Mouse (Mus musculus) lung, embryonic 15.5 days (tissue): ENCODE results near the gene Card10. TPM values are rescaled to one million over a fixed set of nuclear protein-coding genes. Genes with fewer than 3 reads are reported as not detected.
A peak's percentile ranks its signal among the peaks of the same experiment; 100 is the strongest.

Experiments used
- ATAC-seq: fragments of 200-750 bp; cut with Nextera tagmentation; 2 replicates; pipeline ENCODE4 v1.8.0; 2017; ENCODE audit warnings: moderate number of reproducible peaks, borderline replicate concordance; ENCODE audit not compliant: low FRiP score, low TSS enrichment; ENCODE audit errors: extremely low read depth
- H3K27ac ChIP-seq: fragments of 300-500 bp; sonication (generic); 2 replicates; pipeline ENCODE4 v1.5.1; 2015; ENCODE audit warnings: moderate library complexity, mild to moderate bottlenecking, inconsistent platforms
- H3K27me3 ChIP-seq: fragments of 300-500 bp; sonication (generic); 2 replicates; pipeline ENCODE4 v1.6.1; 2015; ENCODE audit warnings: inconsistent platforms
- H3K36me3 ChIP-seq: fragments of 300-500 bp; sonication (generic); 2 replicates; pipeline ENCODE4 v1.6.1; 2015; ENCODE audit warnings: inconsistent platforms
- H3K4me1 ChIP-seq: fragments of 300-500 bp; sonication (generic); 2 replicates; pipeline ENCODE4 v1.6.1; 2015; ENCODE audit warnings: inconsistent platforms
- H3K4me2 ChIP-seq: fragments of 300-500 bp; sonication (generic); 2 replicates; pipeline ENCODE4 v1.6.1; 2015; ENCODE audit warnings: inconsistent platforms, mild to moderate bottlenecking, moderate library complexity
- H3K4me3 ChIP-seq: fragments of 300-500 bp; sonication (generic); 2 replicates; pipeline ENCODE4 v1.5.1; 2015; ENCODE audit warnings: mild to moderate bottlenecking, inconsistent platforms
- H3K9ac ChIP-seq: fragments of 300-500 bp; sonication (generic); 2 replicates; pipeline ENCODE4 v1.6.1; 2015; ENCODE audit warnings: inconsistent platforms
- H3K9me3 ChIP-seq: fragments of 300-500 bp; sonication (generic); 2 replicates; pipeline ENCODE4 v1.6.1; 2016; ENCODE audit warnings: inconsistent platforms
- WGBS: fragments of 180-500 bp; shearing (Covaris S2); methylation state at CpG from one replicate; pipeline ENCODE4 v1.1.7; 2015; 5-methylcytosine and 5-hydroxymethylcytosine counted together
- polyA plus RNA-seq: library from polyadenylated mRNA; unstranded; fragments of >200 nt; fragmentation: Nextera tagmentation; extraction: Ambion mirVana; gene quantifications from 2 replicates; pipeline ENCODE4 v1.2.1, GENCODE M21; 2015

Gene Card10
- polyA plus RNA-seq, 1 experiment from 2014 or later, result 7.6 TPM

DNA sequence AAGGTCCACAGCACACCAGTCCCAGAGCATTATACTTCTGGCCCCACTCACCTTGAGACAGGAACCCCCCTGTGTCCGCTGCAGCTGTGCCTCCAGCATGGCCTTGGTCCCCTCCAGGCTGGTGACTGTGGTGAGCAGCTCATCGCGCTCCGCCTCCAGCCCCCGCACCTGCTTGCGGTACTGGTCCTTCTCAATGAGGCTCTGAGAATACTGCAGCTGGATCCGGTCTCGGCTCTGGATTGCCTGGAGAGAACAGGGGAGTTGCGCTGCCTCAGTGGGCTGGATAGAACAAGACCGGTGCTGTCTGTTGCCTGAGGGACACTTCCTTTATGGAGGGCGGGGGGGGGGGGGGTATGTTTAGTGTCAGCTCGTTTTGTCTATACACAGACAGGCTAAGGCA is 11.9 kb downstream of the Card10 start:
- no peaks in the 10 kb centered on the region for H3K36me3 ChIP-seq
- H3K27me3 ChIP-seq, result no peaks in the 10 kb centered on the region
- H3K9me3 ChIP-seq, result no peaks in the 10 kb centered on the region
- no peak overlapping the region for H3K4me3 ChIP-seq
- peaks cover 36% of the 10 kb centered on the region for H3K4me1 ChIP-seq
- ATAC-seq, result no peak
- H3K27ac ChIP-seq, result peak overlapping the region; percentile 38; the same call in 1 of the 2 replicates
- WGBS, result 79% methylated on average over 12 of the region's 12 CpGs
- no peak overlapping the region for H3K9ac ChIP-seq
- no peak overlapping the region for H3K4me2 ChIP-seq

DNA sequence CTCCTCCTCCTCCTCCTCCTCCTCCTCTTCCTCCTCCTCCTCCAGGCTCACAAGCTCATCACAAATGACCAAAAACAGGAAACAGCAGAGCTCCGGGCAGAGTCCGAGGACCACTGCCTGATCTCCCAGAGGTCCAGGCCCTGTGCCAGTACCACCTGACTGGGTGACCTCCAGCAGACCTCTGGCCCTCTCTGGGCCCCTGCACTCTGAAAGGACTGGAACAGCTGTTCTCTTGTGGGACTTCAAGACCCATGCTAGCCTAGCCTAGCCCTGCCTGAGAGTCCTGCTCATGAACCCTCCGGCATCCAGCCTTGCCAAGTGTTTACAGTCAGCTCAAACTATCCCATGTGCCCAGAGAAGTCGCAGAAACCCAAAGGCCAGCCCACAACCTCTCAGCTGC is 12.4 kb downstream of the Card10 start:
- Histone ChIP-seq H3K4me1 (peaks cover 36% of the 10 kb centered on the region), H3K9me3 (no peaks in the 10 kb centered on the region), H3K4me2 (no peak overlapping the region), H3K27ac (peak overlapping the region; percentile 38; the same call in 1 of the 2 replicates), H3K27me3 (no peaks in the 10 kb centered on the region), H3K9ac (no peak overlapping the region), H3K4me3 (no peak overlapping the region), H3K36me3 (no peaks in the 10 kb centered on the region)
- WGBS, result 46% methylated on average over 4 of the region's 4 CpGs
- ATAC-seq, result no peak

DNA sequence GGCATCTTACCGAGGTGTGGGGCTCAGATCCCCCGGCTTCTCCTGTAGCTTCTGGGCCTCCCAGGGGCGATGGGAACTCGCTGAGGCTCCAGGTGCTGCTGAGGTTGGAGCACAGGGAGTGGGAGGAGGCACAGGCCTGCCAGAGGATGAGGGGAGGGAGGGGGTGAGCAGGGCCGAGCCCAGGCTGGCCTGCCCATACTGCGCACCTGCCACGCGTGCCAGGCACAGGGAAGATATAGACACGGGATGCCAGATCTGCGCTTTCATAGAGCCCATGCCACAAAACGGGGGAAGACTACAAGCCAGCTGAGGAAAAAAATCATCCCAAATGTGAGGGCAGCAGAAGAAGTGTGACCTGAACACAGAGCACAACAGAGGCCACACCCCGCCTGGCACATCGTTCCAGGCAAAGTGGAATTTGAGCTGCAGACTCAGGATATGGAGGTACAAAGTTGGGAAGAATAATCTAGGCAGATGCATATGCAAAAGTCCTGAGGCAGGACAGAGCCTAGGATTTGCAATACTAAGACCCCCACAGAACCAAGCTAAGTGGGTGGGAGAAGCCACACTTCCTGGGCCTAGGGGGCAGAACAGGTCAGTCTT is 13.0 kb downstream of the Card10 start:
- H3K9me3 ChIP-seq, result no peaks in the 10 kb centered on the region
- 85% methylated on average over 13 of the region's 13 CpGs for WGBS
- H3K9ac ChIP-seq, result no peak overlapping the region
- H3K4me1 ChIP-seq, result peaks cover 38% of the 10 kb centered on the region
- no peak overlapping the region for H3K4me3 ChIP-seq
- no peaks in the 10 kb centered on the region for H3K27me3 ChIP-seq
- no peak overlapping the region for H3K4me2 ChIP-seq
- no peak for ATAC-seq
- 0 out of 2 replicates have a peak overlapping the region, but pooled peaks have one; percentile 41 for H3K27ac ChIP-seq
- no peaks in the 10 kb centered on the region for H3K36me3 ChIP-seq

DNA sequence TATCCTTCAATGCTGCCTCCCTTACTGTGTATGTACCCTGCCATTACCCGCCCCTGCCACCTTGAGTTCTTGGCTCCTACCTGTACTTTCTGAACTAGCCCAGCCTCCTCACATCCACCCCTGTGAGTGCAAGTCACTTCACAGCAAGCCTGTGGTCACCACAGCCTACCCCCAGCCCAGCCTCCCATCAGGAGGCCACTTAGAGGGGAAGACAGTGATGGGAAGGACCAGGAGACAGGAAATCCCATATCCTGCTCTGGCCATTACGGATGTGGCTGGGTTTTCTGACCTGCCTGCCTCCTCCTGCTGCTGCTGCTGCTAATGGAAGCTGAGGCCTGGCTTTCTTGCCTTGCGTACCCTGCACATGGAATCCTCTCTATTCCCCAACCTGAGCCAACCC is 14.8 kb downstream of the Card10 start:
- no peaks in the 10 kb centered on the region for H3K27me3 ChIP-seq
- H3K4me3 ChIP-seq, result no peak overlapping the region
- H3K4me1 ChIP-seq, result peaks cover 38% of the 10 kb centered on the region
- ATAC-seq, result 0 out of 2 replicates have a peak, but pooled peaks have one; percentile 24
- H3K36me3 ChIP-seq, result no peaks in the 10 kb centered on the region
- H3K27ac ChIP-seq, result peak overlapping the region; percentile 85
- no peak overlapping the region for H3K9ac ChIP-seq
- H3K4me2 ChIP-seq, result no peak overlapping the region
- 70% methylated on average over 3 of the region's 3 CpGs for WGBS
- no peaks in the 10 kb centered on the region for H3K9me3 ChIP-seq

DNA sequence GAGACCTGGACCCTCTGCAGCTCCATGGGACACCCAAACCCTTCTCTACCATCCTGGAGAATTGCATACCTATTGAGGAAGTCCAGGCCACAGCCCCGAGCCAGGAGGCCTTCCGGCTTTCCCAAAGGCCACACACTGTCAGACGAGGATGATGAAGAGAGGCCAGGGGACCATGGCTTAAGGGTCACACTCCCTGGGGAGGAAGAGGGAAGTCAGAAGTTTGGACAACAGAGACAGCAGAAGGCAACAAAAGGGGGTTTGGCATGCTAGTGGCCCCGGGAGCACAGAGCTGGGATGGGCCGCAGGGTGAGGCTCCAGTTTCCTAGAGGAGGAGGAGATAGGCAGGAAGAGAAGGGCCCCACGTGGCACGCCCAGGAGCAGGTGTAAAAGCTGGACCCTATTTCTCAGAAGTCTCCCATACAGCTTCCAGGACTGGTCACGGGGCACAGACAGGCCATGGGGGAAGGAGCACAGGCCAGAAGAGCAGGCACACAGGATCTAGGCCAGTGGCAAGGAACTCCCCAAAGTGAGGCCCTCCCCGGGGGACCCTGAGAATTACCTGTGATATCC is 15.5 kb downstream of the Card10 start:
- Histone ChIP-seq H3K36me3 (no peaks in the 10 kb centered on the region), H3K4me3 (no peak overlapping the region), H3K4me1 (peaks cover 38% of the 10 kb centered on the region), H3K4me2 (no peak overlapping the region), H3K9ac (no peak overlapping the region), H3K27me3 (no peaks in the 10 kb centered on the region), H3K9me3 (no peaks in the 10 kb centered on the region), H3K27ac (peak overlapping the region; percentile 85)
- ATAC-seq, result no peak
- WGBS, result 68% methylated on average over 9 of the region's 9 CpGs

DNA sequence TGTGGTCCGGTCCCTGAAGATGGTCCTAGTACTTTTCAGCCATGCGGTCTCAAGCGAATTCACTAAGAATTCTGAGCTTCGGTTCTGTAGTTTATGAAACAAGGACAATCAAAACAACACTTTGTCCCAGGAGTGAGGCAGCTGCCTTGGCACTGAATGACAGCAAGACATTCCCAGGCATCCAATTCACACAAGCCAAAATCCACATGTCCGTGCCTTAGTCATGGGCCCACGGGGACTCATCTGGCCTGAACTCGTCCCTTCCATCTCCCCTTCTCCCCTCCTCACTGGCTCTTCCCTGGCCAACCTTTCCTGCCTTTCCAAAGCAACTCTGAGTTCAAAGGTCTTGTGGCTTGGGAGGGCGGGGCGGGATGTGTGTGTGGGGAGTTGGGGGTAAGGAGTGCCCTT is 16.4 kb downstream of the Card10 start:
- WGBS, result 53% methylated on average over 9 of the region's 9 CpGs
- H3K4me3 ChIP-seq, result no peak overlapping the region
- no peaks in the 10 kb centered on the region for H3K36me3 ChIP-seq
- H3K4me2 ChIP-seq, result no peak overlapping the region
- no peak for ATAC-seq
- peaks cover 38% of the 10 kb centered on the region for H3K4me1 ChIP-seq
- no peaks in the 10 kb centered on the region for H3K27me3 ChIP-seq
- peak overlapping the region; percentile 85 for H3K27ac ChIP-seq
- no peaks in the 10 kb centered on the region for H3K9me3 ChIP-seq
- no peak overlapping the region for H3K9ac ChIP-seq

DNA sequence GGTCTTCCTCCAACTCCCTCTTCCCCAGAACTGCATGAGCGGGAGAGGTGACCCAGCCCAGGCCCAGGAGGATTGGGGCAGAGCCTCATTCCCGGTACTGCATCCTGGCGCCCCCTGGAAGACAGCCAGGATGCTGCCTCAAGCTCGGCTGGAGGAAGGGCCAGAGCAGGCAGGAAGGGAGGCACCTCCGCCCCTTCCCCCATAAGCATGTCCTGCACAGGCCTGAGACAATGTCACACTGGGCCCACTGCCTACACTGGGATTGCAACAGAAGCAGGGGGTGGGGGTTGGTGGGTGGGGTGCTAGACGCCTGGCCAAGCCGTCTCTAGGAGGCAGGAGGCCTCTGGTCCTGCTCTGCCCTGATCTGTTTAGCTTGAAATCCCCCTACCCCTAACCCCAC is 16.9 kb downstream of the Card10 start:
- H3K4me1 ChIP-seq, result peaks cover 37% of the 10 kb centered on the region
- H3K27me3 ChIP-seq, result no peaks in the 10 kb centered on the region
- peak overlapping the region; percentile 85 for H3K27ac ChIP-seq
- H3K36me3 ChIP-seq, result no peaks in the 10 kb centered on the region
- H3K4me2 ChIP-seq, result no peak overlapping the region
- H3K9ac ChIP-seq, result no peak overlapping the region
- no peaks in the 10 kb centered on the region for H3K9me3 ChIP-seq
- ATAC-seq, result peak; percentile 82
- WGBS, result 13% methylated on average over 7 of the region's 7 CpGs
- no peak overlapping the region for H3K4me3 ChIP-seq

DNA sequence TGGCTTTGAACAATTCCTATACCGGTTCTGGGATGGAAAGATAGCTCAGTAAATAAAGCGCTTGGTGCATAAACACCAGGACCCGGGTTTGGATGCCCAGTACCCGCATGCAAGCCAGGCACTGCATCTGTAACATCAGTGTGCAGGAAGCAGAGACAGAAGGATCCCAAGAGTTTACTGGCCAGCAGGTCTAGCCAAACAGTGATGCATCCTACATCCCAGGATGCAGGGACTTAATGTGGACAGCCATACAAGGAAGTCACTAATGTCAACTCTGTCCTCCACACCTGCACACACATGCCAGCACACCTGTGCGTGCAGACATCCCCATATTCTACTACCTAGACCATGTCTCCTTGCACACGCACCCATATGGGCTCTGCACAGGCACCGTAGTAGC is 17.6 kb downstream of the Card10 start:
- Histone ChIP-seq H3K9me3 (no peaks in the 10 kb centered on the region), H3K4me2 (no peak overlapping the region), H3K4me3 (no peak overlapping the region), H3K27me3 (no peaks in the 10 kb centered on the region), H3K27ac (peak overlapping the region; percentile 54; the same call in 1 of the 2 replicates), H3K4me1 (peaks cover 34% of the 10 kb centered on the region), H3K36me3 (no peaks in the 10 kb centered on the region), H3K9ac (no peak overlapping the region)
- WGBS, result 89% methylated on average over 7 of the region's 7 CpGs
- ATAC-seq, result no peak

DNA sequence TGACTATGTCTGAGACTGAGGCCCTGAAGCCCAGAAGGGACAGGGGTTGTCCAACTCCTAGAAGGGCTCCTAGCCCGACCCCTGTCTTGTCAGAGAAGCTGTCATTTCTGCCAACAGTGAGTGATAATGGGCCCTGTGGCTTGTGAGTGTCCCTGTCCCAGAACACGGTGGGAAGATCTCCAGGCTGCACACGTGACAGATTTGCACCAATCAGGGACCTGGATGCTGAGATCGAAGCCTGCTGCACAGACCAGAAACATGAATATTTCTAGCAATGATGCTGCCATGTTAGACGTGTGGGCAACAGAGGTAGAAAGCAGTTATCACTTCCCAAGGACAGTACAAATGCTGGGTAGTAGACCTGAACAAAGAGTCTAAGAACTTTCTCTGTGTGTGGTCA is 18.3 kb downstream of the Card10 start:
- Histone ChIP-seq H3K4me1 (peaks cover 34% of the 10 kb centered on the region), H3K36me3 (no peaks in the 10 kb centered on the region), H3K27me3 (no peaks in the 10 kb centered on the region), H3K27ac (no peak overlapping the region), H3K4me3 (no peak overlapping the region), H3K4me2 (no peak overlapping the region), H3K9ac (no peak overlapping the region), H3K9me3 (no peaks in the 10 kb centered on the region)
- WGBS, result 59% methylated on average over 5 of the region's 5 CpGs
- ATAC-seq, result no peak

DNA sequence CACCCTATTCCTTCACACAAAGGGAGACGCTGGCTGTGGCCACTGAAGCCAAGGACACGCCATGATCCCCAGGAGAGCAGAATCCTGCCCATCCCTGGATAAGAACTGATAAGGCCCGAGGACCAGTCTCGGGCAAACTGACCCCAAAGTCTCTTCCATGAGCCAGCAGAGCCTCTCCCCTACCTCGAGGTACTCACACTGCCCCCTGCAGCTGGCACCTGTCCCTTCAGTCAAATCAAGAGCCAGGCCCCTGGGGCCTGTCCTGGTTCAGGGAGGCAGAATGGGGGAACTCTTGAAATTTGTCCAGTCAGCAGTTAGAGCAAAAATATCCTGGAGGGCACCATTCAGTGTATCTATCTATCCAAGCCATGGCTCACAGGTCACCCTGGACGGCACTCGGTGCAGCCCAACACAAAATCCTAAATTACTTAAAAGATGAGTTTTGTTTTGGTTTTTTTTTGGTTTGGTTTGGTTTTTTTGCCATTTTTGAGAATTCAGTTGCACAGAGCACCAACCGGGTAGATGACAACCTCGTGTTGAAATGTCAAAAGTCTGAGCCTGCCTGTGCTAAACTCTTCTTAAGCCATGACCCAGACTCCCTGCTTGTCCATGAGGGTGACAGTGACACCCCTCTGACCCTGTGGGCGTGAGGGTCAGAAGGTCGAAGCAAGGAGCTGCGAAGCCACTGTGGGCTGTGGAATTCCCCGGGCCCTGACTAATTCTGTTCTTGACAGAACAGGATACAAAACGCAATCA is 20.3 kb downstream of the Card10 start:
- no peak for ATAC-seq
- Histone ChIP-seq H3K27ac (no peak overlapping the region), H3K9ac (no peak overlapping the region), H3K4me3 (no peak overlapping the region), H3K4me2 (no peak overlapping the region), H3K4me1 (peaks cover 29% of the 10 kb centered on the region), H3K27me3 (no peaks in the 10 kb centered on the region), H3K9me3 (no peaks in the 10 kb centered on the region), H3K36me3 (no peaks in the 10 kb centered on the region)
- 63% methylated on average over 14 of the region's 14 CpGs for WGBS

DNA sequence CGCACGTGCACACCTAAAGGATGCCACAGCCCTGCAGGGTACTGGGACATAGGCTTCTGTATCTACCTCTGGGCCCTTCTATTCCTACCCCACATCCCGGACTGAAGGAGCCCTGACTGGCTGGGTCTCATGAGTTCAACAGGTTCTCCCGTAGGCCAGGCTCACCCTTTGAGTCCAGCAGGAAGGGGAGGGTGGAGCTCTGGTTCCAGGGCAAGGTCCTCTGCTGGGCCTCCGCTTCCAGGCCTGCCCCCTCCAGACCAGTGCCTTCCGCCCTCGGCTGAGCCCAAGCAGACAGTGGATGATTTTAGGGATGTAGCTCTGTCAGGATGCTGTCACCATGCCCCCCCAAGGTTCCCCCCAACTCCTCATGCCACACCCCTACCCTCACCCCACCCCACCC is 21.9 kb downstream of the Card10 start:
- no peak for ATAC-seq
- Histone ChIP-seq H3K4me2 (no peak overlapping the region), H3K4me3 (no peak overlapping the region), H3K27me3 (no peaks in the 10 kb centered on the region), H3K4me1 (peaks cover 12% of the 10 kb centered on the region; the same call in 1 of the 2 replicates), H3K27ac (no peak overlapping the region), H3K36me3 (peaks cover 4% of the 10 kb centered on the region; the same call in 1 of the 2 replicates), H3K9ac (no peak overlapping the region), H3K9me3 (no peaks in the 10 kb centered on the region)
- 76% methylated on average over 7 of the region's 7 CpGs for WGBS

DNA sequence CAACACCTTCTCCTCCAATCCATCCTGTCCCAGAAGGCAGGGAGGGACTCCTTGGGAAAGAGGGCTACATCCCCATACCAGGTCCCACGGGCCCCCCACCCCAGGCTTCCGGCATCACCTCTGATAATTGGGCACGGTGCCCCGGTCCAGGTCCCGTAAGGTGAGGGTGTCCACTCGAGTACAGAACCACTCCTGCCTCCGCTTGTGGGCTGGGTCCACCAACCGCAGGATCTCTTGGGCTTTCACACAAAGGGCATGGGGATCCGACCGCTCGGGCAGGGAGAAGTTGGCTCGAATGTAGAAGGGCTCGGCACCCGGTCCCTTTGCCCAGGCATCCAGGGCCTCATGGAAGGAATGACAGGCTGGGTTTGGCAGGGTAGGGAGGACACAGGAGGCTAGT is 22.5 kb downstream of the Card10 start:
- H3K9ac ChIP-seq, result no peak overlapping the region
- peaks cover 8% of the 10 kb centered on the region; the same call in 1 of the 2 replicates for H3K36me3 ChIP-seq
- no peaks in the 10 kb centered on the region for H3K9me3 ChIP-seq
- H3K27me3 ChIP-seq, result no peaks in the 10 kb centered on the region
- no peak overlapping the region for H3K27ac ChIP-seq
- WGBS, result 89% methylated on average over 14 of the region's 14 CpGs
- H3K4me3 ChIP-seq, result no peak overlapping the region
- no peak for ATAC-seq
- H3K4me2 ChIP-seq, result no peak overlapping the region
- H3K4me1 ChIP-seq, result peaks cover 7% of the 10 kb centered on the region; the same call in 1 of the 2 replicates
